Mouse (Mus musculus): ENCODE measurements around the gene Tkfc. TPM values are rescaled to one million over a fixed set of nuclear protein-coding genes. Genes with fewer than 3 reads are reported as not detected.

The Tkfc gene
- polyA plus RNA-seq (2014; fragmentation: Nextera tagmentation; extraction: Ambion mirVana), result 16.1 and 16.2 TPM in 2 replicates

DNA sequence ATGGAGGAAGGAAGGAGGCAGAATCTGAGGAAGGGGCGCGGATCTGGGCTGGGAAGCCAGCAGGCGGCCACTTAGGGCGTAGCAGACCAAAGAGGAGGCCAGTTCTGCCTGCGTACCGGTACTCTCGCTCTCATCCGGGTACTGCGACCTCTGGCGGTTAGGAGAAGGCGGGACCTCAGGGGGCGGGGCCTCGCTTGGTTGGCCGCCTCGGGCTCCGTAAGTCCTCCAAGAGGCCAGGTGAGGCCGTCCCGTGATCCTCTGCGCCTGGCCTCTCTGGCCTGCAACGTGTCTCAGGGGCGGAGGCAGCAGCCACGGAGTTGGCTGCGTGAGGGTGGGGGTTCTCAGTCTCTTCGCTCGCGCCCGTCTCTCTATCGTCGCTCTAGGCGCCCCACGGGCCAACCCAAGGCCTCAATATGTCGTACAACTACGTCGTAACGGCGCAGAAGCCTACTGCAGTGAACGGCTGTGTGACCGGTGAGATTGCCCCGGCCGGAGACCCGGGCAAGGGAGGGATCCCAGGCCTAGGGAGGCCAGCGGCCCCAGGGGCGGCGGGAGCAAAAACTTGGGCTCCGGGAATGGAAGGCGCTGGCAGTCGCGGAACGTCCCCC is at the start of gene Tkfc, which contains the start of gene Ddb1:
Gene Tkfc (minus strand): TSS at position 362 of the 608 bp plus-strand sequence.
Gene Ddb1 (plus strand): TSS at position 35 of the 608 bp plus-strand sequence.
- DNase-seq (ENCODE audit: low spot score), result peak; percentile 99
- ATAC-seq (replicated peaks; ENCODE audit: low FRiP score), result peak; percentile 96
- H3K27ac ChIP-seq (ENCODE audit: low read depth, low read length), result peak within 1 kb of the TSS; percentile 83
- no peaks in the 10 kb centered on the region for H3K27me3 ChIP-seq (replicated peaks; ENCODE audit: control insufficient read depth, insufficient read depth, low read length)
- H3K9ac ChIP-seq (ENCODE audit: low read depth, low read length), result peak within 1 kb of the TSS; percentile 99
- no peaks in the 10 kb centered on the region for H3K9me3 ChIP-seq (ENCODE audit: control insufficient read depth, low read length)
- under 1% methylated on average over 49 of the region's 49 CpGs for WGBS
- H3K4me3 ChIP-seq (ENCODE audit: low read depth, low read length), result peak within 1 kb of the TSS; percentile 97
- H3K4me1 ChIP-seq (replicated peaks; ENCODE audit: control insufficient read depth, insufficient read depth, low read length), result peaks cover 35% of the 10 kb centered on the region
- H3K4me2 ChIP-seq, result peak within 1 kb of the TSS; percentile 84
- peaks cover 29% of the 10 kb centered on the region for H3K36me3 ChIP-seq (ENCODE audit: control insufficient read depth, insufficient read depth, low read length)

GRCm38 (mm10) chr19:10648156-10648555 is 42.7 kb upstream of the Tkfc start:
- Histone ChIP-seq H3K9ac (ENCODE audit: low read depth, low read length) (no peak overlapping the region), H3K4me1 (replicated peaks; ENCODE audit: control insufficient read depth, insufficient read depth, low read length) (peaks cover under 1% of the 10 kb centered on the region), H3K27me3 (replicated peaks; ENCODE audit: control insufficient read depth, insufficient read depth, low read length) (0 out of 2 replicates have a peak, but pooled peaks cover 2% of the 10 kb centered on the region), H3K9me3 (ENCODE audit: control insufficient read depth, low read length) (no peaks in the 10 kb centered on the region), H3K4me3 (ENCODE audit: low read depth, low read length) (no peak overlapping the region), H3K27ac (ENCODE audit: low read depth, low read length) (no peak overlapping the region), H3K36me3 (ENCODE audit: control insufficient read depth, insufficient read depth, low read length) (no peaks in the 10 kb centered on the region), H3K4me2 (no peak overlapping the region)
- ATAC-seq (replicated peaks; ENCODE audit: low FRiP score) (no peak), DNase-seq (ENCODE audit: low spot score) (no peak)
- 73% methylated on average over 8 of the region's 8 CpGs for WGBS

GRCm38 (mm10) chr19:10645616-10646015 is 40.2 kb upstream of the Tkfc start:
- H3K4me1 ChIP-seq (replicated peaks; ENCODE audit: control insufficient read depth, insufficient read depth, low read length), result peaks cover 5% of the 10 kb centered on the region
- H3K4me2 ChIP-seq, result no peak overlapping the region
- no peak overlapping the region for H3K4me3 ChIP-seq (ENCODE audit: low read depth, low read length)
- DNase-seq (ENCODE audit: low spot score), result no peak
- H3K27ac ChIP-seq (ENCODE audit: low read depth, low read length), result no peak overlapping the region
- WGBS, result 80% methylated on average over 2 of the region's 2 CpGs
- 0 out of 2 replicates have a peak, but pooled peaks cover 2% of the 10 kb centered on the region for H3K27me3 ChIP-seq (replicated peaks; ENCODE audit: control insufficient read depth, insufficient read depth, low read length)
- ATAC-seq (replicated peaks; ENCODE audit: low FRiP score), result no peak
- no peak overlapping the region for H3K9ac ChIP-seq (ENCODE audit: low read depth, low read length)
- H3K36me3 ChIP-seq (ENCODE audit: control insufficient read depth, insufficient read depth, low read length), result no peaks in the 10 kb centered on the region
- no peaks in the 10 kb centered on the region for H3K9me3 ChIP-seq (ENCODE audit: control insufficient read depth, low read length)

DNA sequence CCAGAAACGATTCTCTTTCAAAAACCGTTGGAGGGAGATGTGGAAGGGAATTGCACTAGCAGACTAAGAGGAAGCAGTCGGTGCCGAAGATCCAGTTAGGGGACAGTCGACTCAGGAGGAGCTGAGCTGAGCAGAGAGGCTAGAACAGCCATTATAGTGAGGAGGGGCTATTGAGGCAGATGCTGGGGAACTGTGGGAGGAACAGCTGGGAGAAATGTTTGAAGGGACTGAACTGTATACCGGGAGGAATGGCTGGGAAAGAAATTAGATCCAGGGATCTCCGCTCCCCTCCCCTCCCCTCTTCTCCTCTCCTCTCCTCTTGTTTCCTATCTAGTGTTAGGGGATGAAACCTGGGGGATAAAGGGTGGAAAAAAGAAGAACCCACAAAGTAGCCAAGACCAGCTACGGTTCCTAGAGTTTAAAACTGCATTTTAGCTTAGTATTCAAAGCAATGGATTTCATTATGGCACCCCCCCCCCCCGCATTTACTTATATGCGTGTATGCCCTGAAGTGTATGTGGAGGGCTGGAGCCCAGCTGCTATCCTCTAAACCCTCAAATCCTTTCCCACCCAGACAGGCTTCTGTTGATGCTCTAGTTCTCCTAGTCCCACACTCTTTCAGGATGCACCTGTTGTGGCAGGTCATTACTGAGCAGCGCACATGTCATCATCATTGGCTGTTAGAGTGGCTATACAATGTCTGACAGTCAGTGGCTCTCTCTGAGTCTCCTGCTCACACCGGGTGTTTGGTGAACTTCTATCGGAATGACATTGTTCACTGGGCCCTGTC is 35.3 kb upstream of the Tkfc start:
- Histone ChIP-seq H3K9me3 (ENCODE audit: control insufficient read depth, low read length) (no peaks in the 10 kb centered on the region), H3K36me3 (ENCODE audit: control insufficient read depth, insufficient read depth, low read length) (no peaks in the 10 kb centered on the region), H3K4me2 (peak overlapping the region; percentile 34; the same call in 1 of the 2 replicates), H3K4me1 (replicated peaks; ENCODE audit: control insufficient read depth, insufficient read depth, low read length) (peaks cover 25% of the 10 kb centered on the region), H3K9ac (ENCODE audit: low read depth, low read length) (peak overlapping the region; percentile 31; the same call in 1 of the 2 replicates), H3K27ac (ENCODE audit: low read depth, low read length) (no peak overlapping the region), H3K4me3 (ENCODE audit: low read depth, low read length) (no peak overlapping the region), H3K27me3 (replicated peaks; ENCODE audit: control insufficient read depth, insufficient read depth, low read length) (no peaks in the 10 kb centered on the region)
- WGBS, result 53% methylated on average over 13 of the region's 13 CpGs
- no peak for DNase-seq (ENCODE audit: low spot score)
- no peak for ATAC-seq (replicated peaks; ENCODE audit: low FRiP score)

- Histone ChIP-seq H3K4me2 (peak overlapping the region; percentile 34), H3K36me3 (ENCODE audit: control insufficient read depth, insufficient read depth, low read length) (no peaks in the 10 kb centered on the region), H3K4me3 (ENCODE audit: low read depth, low read length) (no peak overlapping the region), H3K27ac (ENCODE audit: low read depth, low read length) (no peak overlapping the region), H3K9me3 (ENCODE audit: control insufficient read depth, low read length) (no peaks in the 10 kb centered on the region), H3K27me3 (replicated peaks; ENCODE audit: control insufficient read depth, insufficient read depth, low read length) (no peaks in the 10 kb centered on the region), H3K9ac (ENCODE audit: low read depth, low read length) (peak overlapping the region; percentile 31; the same call in 1 of the 2 replicates), H3K4me1 (replicated peaks; ENCODE audit: control insufficient read depth, insufficient read depth, low read length) (peaks cover 30% of the 10 kb centered on the region)
- DNase-seq (ENCODE audit: low spot score), result no peak
- ATAC-seq (replicated peaks; ENCODE audit: low FRiP score), result peak; percentile 69
- 6% methylated on average over 5 of the region's 5 CpGs for WGBS
Observed at GRCm38 (mm10) chr19:10640080-10640479, 34.6 kb upstream of the Tkfc start.

DNA sequence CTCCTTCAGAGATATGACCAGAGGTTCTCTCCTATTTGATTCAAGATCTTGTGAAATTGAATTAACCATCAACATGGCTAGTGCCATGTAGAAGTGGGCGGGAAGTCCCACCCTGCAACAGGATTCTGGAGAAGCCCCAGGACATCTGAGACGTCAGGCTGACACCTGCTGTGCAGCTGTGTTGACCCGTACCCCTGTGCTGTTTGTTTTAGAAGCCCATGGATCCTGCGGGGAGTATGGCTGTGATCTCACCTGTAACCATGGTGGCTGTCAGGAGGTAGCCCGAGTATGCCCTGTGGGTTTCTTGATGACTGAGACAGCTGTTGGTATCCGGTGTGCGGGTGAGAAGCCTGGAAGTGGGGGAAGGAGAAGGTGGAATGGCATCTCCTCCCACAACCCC is 32.4 kb upstream of the Tkfc start:
- 57% methylated on average over 7 of the region's 7 CpGs for WGBS
- no peaks in the 10 kb centered on the region for H3K36me3 ChIP-seq (ENCODE audit: control insufficient read depth, insufficient read depth, low read length)
- ATAC-seq (replicated peaks; ENCODE audit: low FRiP score) (no peak), DNase-seq (ENCODE audit: low spot score) (no peak)
- no peak overlapping the region for H3K4me2 ChIP-seq
- H3K27me3 ChIP-seq (replicated peaks; ENCODE audit: control insufficient read depth, insufficient read depth, low read length), result no peaks in the 10 kb centered on the region
- H3K9me3 ChIP-seq (ENCODE audit: control insufficient read depth, low read length), result no peaks in the 10 kb centered on the region
- no peak overlapping the region for H3K4me3 ChIP-seq (ENCODE audit: low read depth, low read length)
- no peak overlapping the region for H3K27ac ChIP-seq (ENCODE audit: low read depth, low read length)
- H3K9ac ChIP-seq (ENCODE audit: low read depth, low read length), result no peak overlapping the region
- peaks cover 36% of the 10 kb centered on the region for H3K4me1 ChIP-seq (replicated peaks; ENCODE audit: control insufficient read depth, insufficient read depth, low read length)

- Histone ChIP-seq H3K36me3 (ENCODE audit: control insufficient read depth, insufficient read depth, low read length) (peaks cover 8% of the 10 kb centered on the region), H3K9ac (ENCODE audit: low read depth, low read length) (peak overlapping the region; percentile 88), H3K27me3 (replicated peaks; ENCODE audit: control insufficient read depth, insufficient read depth, low read length) (no peaks in the 10 kb centered on the region), H3K4me2 (peak overlapping the region; percentile 99), H3K9me3 (ENCODE audit: control insufficient read depth, low read length) (no peaks in the 10 kb centered on the region), H3K4me1 (replicated peaks; ENCODE audit: control insufficient read depth, insufficient read depth, low read length) (peaks cover 29% of the 10 kb centered on the region), H3K27ac (ENCODE audit: low read depth, low read length) (peak overlapping the region; percentile 83), H3K4me3 (ENCODE audit: low read depth, low read length) (peak overlapping the region; percentile 70)
- DNase-seq (ENCODE audit: low spot score) (peak; percentile 78), ATAC-seq (replicated peaks; ENCODE audit: low FRiP score) (peak; percentile 89)
- WGBS, result 3% methylated on average over 21 of the region's 21 CpGs
Observed at GRCm38 (mm10) chr19:10634872-10635318, 29.4 kb upstream of the Tkfc start.

DNA sequence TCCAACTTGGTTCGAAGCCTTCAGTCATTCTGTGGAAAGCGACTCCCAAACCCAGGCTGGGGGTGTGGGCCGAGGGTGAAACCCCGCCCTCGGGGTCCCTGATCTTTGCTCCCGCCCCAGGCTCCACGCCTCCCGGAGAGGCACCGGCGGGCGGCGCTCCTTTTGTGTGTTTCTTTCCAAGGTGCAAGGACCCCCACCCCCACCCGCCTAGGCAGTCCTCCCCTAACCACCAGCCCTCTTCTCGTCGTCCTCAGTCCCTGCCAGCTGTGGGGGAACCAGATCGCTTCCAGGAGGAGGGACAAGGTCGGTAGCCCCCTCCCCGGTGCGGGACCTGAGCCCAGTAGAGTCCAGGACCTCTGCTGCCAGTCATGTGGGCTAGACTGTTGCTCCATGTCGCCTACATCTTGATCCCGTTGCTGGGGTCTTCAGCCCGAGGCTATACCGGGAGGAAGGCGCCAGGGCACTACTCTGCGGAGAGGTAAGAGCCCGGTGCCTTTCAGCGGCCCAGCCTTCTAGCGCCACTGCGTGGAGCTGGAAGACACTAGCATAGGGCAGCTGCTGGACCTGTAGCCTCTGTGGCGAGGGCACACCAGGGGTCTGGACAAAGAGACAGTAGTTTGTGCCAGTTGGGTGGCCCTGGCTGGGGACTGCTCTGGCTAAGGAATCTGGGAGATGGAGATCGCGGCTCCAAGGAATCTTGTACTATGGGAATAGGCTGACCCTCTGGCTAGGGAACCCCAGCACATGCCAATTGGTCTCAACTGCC is 28.8 kb upstream of the Tkfc start, which contains the start of gene Vwce:
Gene Vwce (plus strand): TSS at position 108 of the 766 bp plus-strand sequence.
- Histone ChIP-seq H3K36me3 (ENCODE audit: control insufficient read depth, insufficient read depth, low read length) (peaks cover 14% of the 10 kb centered on the region), H3K27ac (ENCODE audit: low read depth, low read length) (peak within 1 kb of the TSS; percentile 83), H3K9me3 (ENCODE audit: control insufficient read depth, low read length) (no peaks in the 10 kb centered on the region), H3K4me3 (ENCODE audit: low read depth, low read length) (peak within 1 kb of the TSS; percentile 70), H3K27me3 (replicated peaks; ENCODE audit: control insufficient read depth, insufficient read depth, low read length) (no peaks in the 10 kb centered on the region), H3K9ac (ENCODE audit: low read depth, low read length) (peak within 1 kb of the TSS; percentile 88), H3K4me2 (peak within 1 kb of the TSS; percentile 99), H3K4me1 (replicated peaks; ENCODE audit: control insufficient read depth, insufficient read depth, low read length) (peaks cover 28% of the 10 kb centered on the region)
- DNase-seq (ENCODE audit: low spot score), result peak; percentile 74
- peak; percentile 89 for ATAC-seq (replicated peaks; ENCODE audit: low FRiP score)
- WGBS, result 2% methylated on average over 32 of the region's 32 CpGs
